ENCODE assay signal across 12 mouse cellular contexts in the genomic region with DNA sequence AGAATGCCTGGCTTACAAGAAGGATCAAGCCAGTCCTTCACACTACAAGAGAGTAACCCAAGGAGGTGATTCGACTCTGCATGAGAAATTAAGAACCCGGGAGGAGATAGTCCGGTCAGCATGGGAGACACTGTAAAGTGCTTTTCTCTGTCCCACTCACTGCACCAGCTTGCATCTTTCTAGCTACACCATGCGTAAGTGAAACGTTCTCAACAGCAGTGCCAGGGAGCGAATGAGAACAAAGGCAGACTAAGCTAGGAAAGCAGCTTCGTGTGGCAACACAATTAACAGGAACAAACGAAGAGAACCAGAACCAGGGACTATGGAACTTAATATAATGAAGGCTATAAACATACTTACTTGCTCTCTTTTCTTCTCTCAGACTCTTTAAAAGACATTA. TPM values are rescaled to one million over a fixed set of nuclear protein-coding genes. Genes with fewer than 3 reads are reported as not detected.
"Had no signal": no experiment of that assay in that cellular context is flagged by ENCODE, and none has a peak within 500 bp of the region (broad histone marks: within the 10 kb centered on the region; RNA-seq: fewer than 3 reads in every experiment).

No protein-coding gene starts in this region.

- H3K9me3 ChIP-seq: kidney, embryonic 15.5 days; liver, embryonic 13.5 days had no signal

- H3K4me2 ChIP-seq: kidney, embryonic 15.5 days; liver, embryonic 13.5 days; lung, embryonic 14.5 days; midbrain, embryonic 11.5 days had no signal

- H3K27me3 ChIP-seq: kidney, embryonic 15.5 days; liver, embryonic 13.5 days had no signal

- H3K9ac ChIP-seq: kidney, embryonic 15.5 days; liver, embryonic 13.5 days; lung, embryonic 14.5 days had no signal

- H3K4me1 ChIP-seq: kidney, embryonic 15.5 days; liver, embryonic 13.5 days had no signal

- H3K36me3 ChIP-seq: kidney, embryonic 15.5 days; liver, embryonic 13.5 days had no signal

- H3K4me3 ChIP-seq: kidney, embryonic 15.5 days; liver, embryonic 13.5 days had no signal

- DNase-seq: kidney, adult 11 months; kidney, adult 8-10 months; kidney, postnatal 10 days; kidney, postnatal 4 days; liver, embryonic 13.5 days; lung, embryonic 14.5 days; midbrain, embryonic 14.5 days; thymus, adult 18-20 months; thymus, postnatal 4 days had no signal

- H3K27ac ChIP-seq: kidney, embryonic 15.5 days; liver, embryonic 13.5 days had no signal

RNA-seq across cellular contexts. Expression of gene Kcnf1, which starts 41.7 kb away (rescaled TPM):
- polyA plus RNA-seq: liver, adult 2 months had no signal
